Mouse (Mus musculus): ENCODE measurements around the gene Pole4.

DNA sequence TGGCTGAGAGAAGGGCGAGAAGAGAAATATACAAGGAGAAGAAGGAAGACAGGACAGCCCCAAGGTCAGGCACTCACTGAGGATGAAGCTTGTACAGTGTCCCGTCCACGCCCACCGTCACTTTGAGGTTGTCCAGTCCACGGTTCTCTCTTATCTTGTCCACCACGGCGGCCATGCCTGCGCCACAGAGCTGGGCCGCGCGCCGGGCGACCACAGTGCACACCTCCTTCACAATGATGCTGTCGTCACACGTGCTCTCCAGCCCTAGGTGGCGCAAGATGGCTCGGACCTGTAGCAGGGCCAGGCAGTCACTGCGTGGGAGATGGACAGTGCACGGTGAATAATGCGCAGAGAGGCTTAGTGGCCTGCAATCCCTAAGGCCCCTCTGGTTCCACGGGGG lies 23.5 kb upstream of the Pole4 start:
- no peak for TF ChIP-seq EP300 (IDR thresholded peaks at IDR 0.05)
- TF ChIP-seq CTCF (IDR thresholded peaks at IDR 0.05): no peak

All from lung, postnatal 0 days (tissue).